Mouse (Mus musculus) liver, postnatal 0 days (tissue): Measurements from ENCODE around the gene BC052040.

Experiments used
- CTCF ChIP-seq: sonication (generic); IDR thresholded peaks from 2 replicates; pipeline ENCODE4 v1.5.1; 2016; ENCODE audit warnings: antibody characterized with exemption, low read depth
- EP300 ChIP-seq: IDR thresholded peaks from 2 replicates; pipeline ENCODE4 v1.6.1; 2016; ENCODE audit warnings: antibody characterized with exemption, low read depth, mild to moderate bottlenecking

GRCm38 (mm10) chr2:115538009-115538690 is 43.4 kb upstream of the BC052040 start:
- TF ChIP-seq CTCF (no peak), EP300 (no peak)
